Mouse (Mus musculus) kidney, postnatal 25 days (tissue): ENCODE data around the gene Slc44a4.
"Not testable (repeated sequence)": the region's sequence is repeated elsewhere in the genome, so short reads cannot be mapped to it uniquely, and the experiment has no call there.

ENCODE experiments used
- DNase-seq, 2 experiments: peaks; one replicate each; pipeline ENCODE4 v3.0.0; 2021; ENCODE audit warnings: mixed read lengths in 2 of 2

The Slc44a4 gene

GRCm38 (mm10) chr17:34962841-34963240, 48.6 kb downstream of the Slc44a4 start:
- no peak for DNase-seq

- peak; percentile 48 to 82 for DNase-seq
Measured at GRCm38 (mm10) chr17:34964640-34965049, 50.4 kb downstream of the Slc44a4 start.

- DNase-seq = no peak
Measured at GRCm38 (mm10) chr17:34965627-34966026, 51.4 kb downstream of the Slc44a4 start.

DNA sequence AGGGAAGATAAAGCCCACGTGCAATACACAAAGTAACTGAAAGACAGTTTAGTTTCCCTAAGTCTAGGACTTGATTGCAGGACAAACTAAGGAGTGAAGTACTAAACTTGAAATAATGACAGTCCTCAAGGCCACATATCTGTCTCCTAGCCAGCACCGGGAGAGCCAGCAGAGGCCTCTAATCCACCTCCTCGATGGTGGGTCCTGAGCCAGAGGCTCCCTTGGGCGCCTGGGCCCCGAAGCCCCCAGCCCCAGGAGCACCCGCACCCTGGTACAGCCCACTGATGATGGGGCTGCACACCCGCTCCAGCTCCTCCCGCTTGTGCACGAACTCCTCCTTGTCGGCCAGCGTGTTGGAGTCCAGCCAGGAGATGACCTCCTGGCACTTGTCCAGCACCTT, 55.6 kb downstream of the Slc44a4 start, which contains the start of gene Gm20481:
Gene Gm20481, plus strand, starts transcription at position 91 of the 400 bp plus-strand sequence.
- not testable (repeated sequence) for DNase-seq

GRCm38 (mm10) chr17:34970850-34971249, 56.6 kb downstream of the Slc44a4 start:
- DNase-seq = not testable (repeated sequence)

DNA sequence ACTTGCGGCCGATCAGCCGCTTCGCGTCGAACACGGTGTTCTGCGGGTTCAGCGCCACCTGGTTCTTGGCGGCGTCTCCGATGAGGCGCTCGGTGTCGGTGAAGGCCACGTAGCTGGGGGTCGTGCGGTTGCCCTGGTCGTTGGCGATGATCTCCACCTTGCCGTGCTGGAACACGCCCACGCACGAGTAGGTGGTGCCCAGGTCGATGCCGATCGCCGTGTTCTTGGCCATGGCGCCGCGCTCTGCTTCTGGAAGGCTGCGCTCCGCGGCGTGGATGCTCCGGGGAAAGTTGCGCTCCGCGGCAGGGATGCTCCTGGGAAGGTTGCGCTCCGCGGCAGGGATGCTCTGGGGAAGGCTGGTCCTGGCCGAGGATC, 57.4 kb downstream of the Slc44a4 start:
- DNase-seq = not testable (repeated sequence)

DNA sequence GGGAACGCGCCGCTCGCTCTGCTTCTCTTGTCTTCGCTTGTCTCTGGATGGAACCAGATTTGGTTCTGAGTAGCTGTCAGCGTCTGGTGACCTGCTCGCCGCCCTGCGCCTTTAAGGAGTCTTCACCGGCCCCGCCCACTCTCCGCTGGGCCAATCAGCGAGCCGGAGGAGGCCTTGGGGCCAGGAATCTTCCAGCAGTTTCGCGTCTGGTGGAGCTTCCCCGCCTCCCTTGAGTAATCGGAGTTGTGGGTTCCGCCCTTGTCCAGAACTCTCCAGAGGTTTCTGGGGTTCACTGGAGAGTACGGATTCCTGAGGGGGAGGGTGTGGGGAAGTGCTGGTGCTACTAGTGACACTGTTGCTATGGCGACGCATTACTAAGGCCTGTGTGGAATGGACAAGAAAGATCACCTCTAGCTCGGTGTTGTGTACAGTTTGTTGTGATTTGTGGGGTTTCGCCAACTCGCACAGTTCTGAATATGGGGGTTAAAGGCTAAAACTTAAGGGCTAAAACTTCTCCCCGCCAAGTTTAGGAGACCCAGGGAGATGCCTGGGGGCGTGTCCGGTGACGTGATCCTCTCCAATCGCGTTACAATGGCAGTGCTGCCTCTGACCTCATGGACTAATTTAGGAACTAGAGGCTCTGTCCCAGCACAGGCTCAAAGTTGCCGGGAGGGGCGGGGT, 57.9 kb downstream of the Slc44a4 start, which contains the start of the genes Hspa1a and Hspa1l:
Gene Hspa1a, minus strand, starts transcription at position 88 of the 681 bp plus-strand sequence.
Gene Hspa1l, plus strand, starts transcription at position 635 of the 681 bp plus-strand sequence.
- peak; percentile 90 to 94 for DNase-seq

DNA sequence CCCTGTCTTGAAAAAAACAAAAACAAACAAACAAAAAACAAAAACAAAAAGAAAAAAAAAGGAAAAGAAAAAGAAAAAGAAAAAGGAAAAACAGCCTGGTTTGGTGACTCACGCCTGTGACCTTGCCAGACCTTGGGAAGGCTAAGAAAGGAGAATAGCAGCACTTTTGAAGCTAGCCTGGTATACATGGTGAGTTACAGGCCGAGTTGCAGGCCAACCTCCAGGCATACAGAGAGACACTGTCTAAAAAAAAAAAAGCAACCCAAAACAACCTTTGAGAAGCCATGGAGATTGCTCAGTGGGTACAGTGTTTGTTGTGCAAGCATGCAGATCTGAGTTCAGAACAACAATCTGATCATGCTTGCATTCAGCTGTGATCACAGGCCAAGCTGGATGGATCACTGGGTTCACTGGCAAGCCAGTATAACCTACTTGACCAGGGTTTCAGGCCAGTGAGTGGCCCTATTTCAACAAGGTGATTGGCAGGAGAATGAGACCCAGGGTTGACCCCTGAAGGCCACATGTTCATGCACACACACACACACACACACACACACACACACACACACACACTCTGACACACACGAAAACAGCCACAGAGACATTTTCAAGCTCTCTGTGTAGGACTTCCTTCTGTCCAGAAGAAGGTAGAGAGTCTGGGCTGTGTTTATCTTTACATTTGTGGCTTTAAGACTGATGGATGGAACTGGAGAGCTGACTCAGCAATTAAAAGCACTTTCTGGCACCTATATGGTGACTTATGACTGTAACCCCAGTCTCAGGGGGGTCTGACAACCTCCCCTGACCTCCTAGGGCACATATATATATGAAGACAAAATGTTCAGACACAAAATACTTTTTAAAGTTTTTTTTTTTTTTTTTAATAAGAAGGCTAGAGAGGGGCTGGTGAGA, 61.6 kb downstream of the Slc44a4 start:
- peak in 1 of 2 experiments; percentile 57 for DNase-seq

DNA sequence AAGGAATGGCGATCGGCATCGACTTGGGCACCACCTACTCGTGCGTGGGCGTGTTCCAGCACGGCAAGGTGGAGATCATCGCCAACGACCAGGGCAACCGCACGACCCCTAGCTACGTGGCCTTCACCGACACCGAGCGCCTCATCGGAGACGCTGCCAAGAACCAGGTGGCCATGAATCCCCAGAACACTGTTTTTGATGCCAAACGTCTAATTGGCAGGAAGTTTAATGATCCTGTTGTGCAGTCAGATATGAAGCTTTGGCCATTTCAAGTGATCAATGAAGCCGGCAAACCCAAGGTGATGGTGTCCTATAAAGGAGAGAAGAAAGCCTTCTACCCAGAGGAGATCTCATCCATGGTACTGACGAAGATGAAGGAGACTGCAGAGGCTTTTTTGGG, 62.7 kb downstream of the Slc44a4 start:
- DNase-seq = no peak

DNA sequence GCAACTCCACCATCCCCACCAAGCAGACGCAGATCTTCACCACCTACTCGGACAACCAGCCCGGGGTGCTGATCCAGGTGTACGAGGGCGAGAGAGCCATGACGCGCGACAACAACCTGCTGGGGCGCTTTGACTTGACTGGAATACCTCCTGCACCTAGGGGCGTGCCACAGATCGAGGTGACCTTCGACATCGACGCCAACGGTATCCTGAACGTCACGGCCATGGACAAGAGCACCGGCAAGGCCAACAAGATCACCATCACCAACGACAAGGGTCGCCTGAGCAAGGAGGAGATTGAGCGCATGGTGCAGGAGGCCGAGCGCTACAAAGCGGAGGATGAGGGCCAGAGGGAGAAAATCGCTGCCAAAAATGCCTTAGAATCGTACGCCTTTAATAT, 64.0 kb downstream of the Slc44a4 start:
- no peak for DNase-seq

GRCm38 (mm10) chr17:34979631-34980030, 65.4 kb downstream of the Slc44a4 start:
- DNase-seq = no peak
